Mouse (Mus musculus) regulatory T cell (primary cell): ENCODE results near the gene Gm11060.

ENCODE experiments used
- in situ Hi-C: fragments of 300-600 bp; cut with MboI, MseI; formaldehyde crosslinking; loops from one replicate; pipeline ENCODE4 v1.15.1; 2025; ENCODE audit warnings: high pct_unique_total_duplicates

Gene Gm11060

GRCm38 (mm10) chr2:105091718-105092117, at the start of gene Gm11060:
Gene Gm11060 (plus strand): TSS chr2:105092018.
- in situ Hi-C loops: no loop called here

- in situ Hi-C loops: no loop called here
Measured at GRCm38 (mm10) chr2:105043152-105043551, 48.7 kb upstream of the Gm11060 start.

- in situ Hi-C loops: no loop called here
Measured at GRCm38 (mm10) chr2:105048301-105048700, 43.5 kb upstream of the Gm11060 start.

DNA sequence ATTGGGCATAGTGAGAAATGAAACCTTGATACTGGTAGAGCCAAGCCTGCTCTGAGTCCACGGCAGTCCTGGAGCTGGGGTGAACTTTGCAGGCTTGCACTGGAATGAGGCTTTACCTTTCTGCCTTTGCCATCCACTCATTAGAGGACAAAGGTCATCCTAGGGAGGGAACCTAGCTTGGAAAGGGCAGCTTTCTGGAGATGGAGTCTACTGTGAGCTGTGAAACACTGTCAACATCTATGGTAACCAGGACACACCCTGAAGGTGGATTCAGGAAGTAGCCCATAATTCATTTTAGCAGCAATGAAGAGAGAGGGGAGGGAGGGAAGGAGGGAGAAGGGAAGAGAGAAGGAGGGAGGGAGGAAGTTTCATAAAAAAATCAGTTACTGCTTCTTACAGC, 36.3 kb upstream of the Gm11060 start:
- in situ Hi-C loops: no loop called here

DNA sequence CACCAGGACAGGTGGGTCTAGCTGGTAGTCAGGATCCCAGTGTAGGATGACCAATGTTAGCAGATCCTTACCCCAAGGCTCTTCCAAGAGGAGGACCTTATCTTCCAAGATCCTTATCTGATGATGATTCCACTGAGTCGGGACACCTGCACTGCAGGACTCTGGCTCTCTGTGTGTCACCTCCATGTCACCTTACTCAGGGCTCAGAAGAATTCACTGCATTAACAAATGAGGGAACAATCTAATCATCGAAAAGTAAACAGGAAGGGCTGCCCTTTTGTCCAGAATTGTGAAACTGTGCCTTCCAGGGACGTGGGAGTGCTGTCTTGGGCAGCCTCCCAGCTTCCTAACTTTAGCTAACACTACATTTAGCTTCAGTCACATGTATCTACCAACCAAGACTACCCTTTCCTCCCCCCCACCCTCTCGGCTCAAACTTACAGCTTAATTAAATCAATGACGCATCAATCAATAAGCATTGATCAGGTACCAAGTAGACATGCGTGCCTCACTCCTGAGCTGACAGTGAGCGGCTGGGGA, 33.2 kb upstream of the Gm11060 start:
- in situ Hi-C loops: no loop called here

- in situ Hi-C loops: no loop called here
Measured at GRCm38 (mm10) chr2:105062741-105063372, 29.0 kb upstream of the Gm11060 start.

GRCm38 (mm10) chr2:105072496-105072895, 19.3 kb upstream of the Gm11060 start:
- in situ Hi-C loops: no loop called here

DNA sequence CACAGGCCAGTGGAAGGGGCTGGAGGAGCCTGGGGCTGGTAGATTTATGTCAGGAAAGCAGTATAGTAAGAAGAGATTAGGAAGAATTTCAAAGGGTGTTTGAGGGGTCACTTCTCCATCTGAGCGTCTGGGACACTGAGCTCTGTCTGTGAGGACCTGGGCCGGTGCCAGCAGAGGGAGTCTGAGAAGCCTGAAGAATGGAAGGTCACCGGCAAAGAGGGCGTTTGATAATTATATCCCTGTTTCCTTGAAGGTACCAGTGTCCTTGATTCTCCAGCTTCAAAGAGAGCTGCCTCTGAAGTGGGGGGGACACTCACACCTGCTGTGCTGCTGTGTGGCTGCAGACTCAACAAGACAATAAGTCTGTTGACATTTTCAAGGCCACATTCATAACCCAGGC, 17.6 kb upstream of the Gm11060 start:
- in situ Hi-C loops: no loop called here

DNA sequence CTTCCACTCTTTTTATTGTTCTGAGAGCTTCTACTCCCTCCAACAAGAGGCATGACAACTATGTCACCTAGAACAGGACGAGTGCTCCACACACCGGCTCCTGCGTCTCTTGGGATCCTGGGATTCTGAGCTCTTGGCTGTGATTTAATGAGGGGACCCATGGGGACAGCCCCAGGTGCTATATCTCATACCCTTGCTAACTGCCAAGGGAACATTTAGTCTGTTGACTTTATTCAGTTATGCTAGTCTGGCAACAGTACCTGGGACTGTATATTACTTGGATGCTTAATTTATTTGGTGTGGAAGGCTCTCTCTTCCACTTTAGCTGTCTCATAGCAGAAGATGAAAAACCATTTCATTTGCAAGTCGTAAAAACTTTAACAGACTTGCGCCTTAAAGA, 16.0 kb upstream of the Gm11060 start:
- in situ Hi-C loops: no loop called here

- in situ Hi-C loops: no loop called here
Measured at GRCm38 (mm10) chr2:105077151-105077550, 14.7 kb upstream of the Gm11060 start.

- in situ Hi-C loops: no loop called here
Measured at GRCm38 (mm10) chr2:105082256-105082790, 9.5 kb upstream of the Gm11060 start.

DNA sequence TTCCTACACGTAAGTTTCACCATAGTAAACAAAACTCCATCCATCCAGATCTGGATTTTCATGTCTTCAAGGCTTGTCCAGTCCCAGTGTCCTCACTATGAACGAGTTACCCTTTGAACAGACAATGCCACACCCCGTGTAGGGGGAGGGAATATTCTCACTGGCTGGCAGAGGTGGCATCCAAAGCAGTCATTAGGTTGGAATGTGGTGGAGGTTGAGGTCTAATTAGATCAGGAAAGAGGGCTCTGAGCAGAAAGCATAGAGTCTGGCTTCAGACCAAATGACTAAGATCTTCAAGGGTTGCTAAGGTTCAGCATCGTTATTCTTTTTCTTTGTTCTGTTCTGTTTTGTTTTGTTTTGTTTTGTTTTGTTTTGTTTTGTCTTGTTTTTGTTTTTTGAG, 7.8 kb upstream of the Gm11060 start:
- in situ Hi-C loops: no loop called here

DNA sequence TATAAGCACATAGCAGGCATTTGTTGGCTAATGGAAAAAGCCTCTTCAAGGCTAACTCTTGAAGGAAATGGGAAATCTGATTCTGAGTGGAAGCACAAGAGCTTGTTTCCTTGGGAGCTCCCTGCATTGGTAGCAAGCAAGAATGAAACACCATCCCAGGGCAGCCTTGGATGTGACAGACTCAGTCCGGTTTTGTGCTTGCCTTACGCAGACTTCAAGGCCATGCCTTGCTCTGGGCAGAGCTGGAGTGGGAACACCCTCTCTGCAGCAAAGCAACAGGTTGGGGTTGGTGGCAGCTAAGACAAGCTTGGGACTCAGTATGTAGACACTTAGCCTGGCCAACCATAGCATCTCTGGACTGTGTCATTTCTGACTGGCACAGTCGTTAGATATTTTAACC, 5.7 kb upstream of the Gm11060 start:
- in situ Hi-C loops: no loop called here

DNA sequence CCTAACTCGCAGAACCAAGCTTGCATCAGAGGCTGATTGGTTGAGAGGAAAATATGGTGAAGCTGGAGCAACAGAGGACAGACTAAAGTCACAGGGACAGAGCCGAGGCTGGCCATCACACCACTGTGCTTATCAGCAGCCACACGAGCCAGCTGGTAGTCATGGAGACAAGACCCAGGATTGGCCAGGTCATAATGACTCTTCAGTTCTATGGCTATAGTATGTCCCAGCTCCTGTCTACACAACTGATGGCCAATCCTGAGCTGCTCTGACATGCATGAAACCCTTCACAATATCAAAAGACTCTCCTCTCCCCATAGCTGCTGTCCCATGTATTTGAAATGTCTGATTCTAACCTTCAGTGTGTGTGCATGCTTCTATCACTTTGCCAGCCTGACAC, 3.8 kb upstream of the Gm11060 start:
- in situ Hi-C loops: no loop called here

DNA sequence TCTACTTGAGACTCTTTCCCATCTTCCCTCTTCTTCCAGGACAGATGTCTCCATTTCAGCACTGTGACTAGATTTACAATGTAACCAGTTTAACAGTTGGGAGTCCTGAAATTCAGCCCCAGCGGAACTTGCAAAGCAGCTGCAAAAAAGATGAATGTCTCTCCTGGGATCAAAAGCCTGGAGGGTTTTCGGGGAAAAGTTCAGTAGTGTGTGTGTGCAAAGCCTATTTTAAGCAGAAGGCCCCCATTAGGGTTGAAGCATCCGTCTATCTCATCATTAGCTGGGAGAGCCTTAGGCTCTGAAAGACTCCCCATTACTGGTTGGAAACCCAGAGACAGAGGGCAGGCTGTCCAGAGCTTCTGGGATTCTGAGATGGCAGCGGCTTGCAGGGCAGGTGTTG, 2.7 kb upstream of the Gm11060 start:
- in situ Hi-C loops: no loop called here

GRCm38 (mm10) chr2:105089581-105090508, 2.0 kb upstream of the Gm11060 start:
- in situ Hi-C loops: no loop called here

- in situ Hi-C loops: no loop called here
Measured at GRCm38 (mm10) chr2:105090991-105091390, 827 bp upstream of the Gm11060 start.

DNA sequence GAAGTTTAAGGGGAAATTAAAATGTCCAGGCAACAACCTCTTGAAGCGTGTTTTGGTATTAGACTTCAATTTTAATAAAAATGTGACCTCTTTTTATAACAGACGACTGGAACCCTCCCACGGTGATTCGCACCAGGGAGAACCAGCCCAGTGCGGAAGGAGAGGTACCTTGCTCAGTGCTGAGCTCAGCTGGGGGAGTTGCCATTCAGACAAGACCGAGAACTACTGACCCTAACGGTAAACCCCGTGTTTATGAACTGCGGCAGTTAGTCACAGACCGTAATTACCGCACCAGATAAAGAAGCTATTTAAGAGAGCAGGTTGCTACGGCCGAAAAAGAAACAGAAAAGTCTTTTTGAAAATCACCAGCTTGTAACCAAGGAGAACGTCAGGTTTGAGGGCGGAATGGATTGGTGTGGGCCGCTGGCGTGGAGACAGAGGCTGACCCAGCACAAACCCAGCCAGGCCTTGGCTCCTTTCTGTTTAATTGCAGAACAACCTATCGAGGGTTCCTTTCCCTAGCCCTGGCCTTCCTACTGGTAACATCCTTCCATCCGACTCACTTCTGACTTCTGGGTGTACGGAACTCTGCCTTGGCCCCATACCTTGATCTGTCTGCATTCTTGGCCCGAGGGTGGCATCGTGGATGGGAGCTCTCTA, 5.6 kb downstream of the Gm11060 start:
- in situ Hi-C loops: no loop called here

DNA sequence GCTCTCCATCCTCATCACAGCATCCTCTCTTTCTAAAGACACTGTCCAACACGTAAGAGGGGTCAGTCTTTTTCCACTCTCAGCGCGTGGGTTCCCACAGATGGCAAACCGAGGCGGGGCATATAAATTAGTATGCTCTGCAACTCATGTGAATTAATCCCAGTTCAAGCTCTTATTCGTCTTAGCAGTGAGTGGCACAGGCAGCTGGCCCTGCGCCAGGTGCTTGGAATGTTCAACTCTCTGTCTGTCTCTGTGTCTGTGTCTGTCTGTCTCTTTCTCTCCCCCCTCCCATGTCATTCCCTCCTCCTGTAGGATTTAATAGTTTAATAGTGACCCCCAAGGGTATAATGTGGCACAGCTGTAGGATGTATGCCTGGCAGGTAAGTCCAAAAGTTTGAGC, 7.6 kb downstream of the Gm11060 start:
- in situ Hi-C loops: no loop called here

GRCm38 (mm10) chr2:105100541-105100940, 8.7 kb downstream of the Gm11060 start:
- in situ Hi-C loops: no loop called here

DNA sequence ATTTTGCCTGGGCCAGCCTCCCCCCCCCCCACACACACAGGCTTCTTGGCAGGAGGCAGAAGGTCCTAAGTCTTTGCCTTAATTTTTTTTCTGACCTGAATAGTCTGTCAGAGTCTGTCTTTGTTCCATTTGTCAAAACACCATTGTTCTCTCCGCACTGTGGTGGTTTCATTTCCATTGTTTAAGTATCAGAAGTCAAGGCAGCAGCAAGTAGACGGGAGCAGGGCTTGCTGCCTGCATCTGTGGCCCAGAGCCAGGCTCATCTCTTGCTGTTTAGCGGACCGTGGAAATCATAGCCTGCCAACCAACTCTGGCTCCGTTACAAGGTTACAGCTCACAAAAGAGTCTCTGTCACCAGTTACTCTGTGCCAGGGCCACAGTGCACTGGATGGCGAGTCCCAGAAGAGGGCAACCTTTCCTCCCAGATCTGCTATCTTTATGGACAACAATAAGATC, 16.9 kb downstream of the Gm11060 start:
- in situ Hi-C loops: no loop called here

- in situ Hi-C loops: no loop called here
Measured at GRCm38 (mm10) chr2:105114074-105114473, 22.3 kb downstream of the Gm11060 start.
